Mouse (Mus musculus) heart, adult 2 months (tissue): ENCODE data around the gene Map3k5.

Source experiments
- CTCF ChIP-seq: fragments of 200-600 bp; IDR thresholded peaks from 2 replicates; pipeline ENCODE4 v1.8.1; 2022; ENCODE audit warnings: antibody characterized with exemption, mild to moderate bottlenecking, moderate library complexity
- POLR2A ChIP-seq: fragments of 200-500 bp; IDR thresholded peaks from 2 replicates; pipeline ENCODE4 v1.6.1; 2011; ENCODE audit warnings: mild to moderate bottlenecking, low read depth, low read length, control low read depth; ENCODE audit not compliant: insufficient read depth

- TF ChIP-seq POLR2A: no peak
- no peak for TF ChIP-seq CTCF
Measured at GRCm38 (mm10) chr10:19990638-19991037, 56.4 kb downstream of the Map3k5 start.
